Mouse (Mus musculus) macrophage (primary cell): ENCODE measurements at regions not wholly inside any gene's neighbourhood (a gene's known extent, or its start where the extent isn't known, plus 50 kb on each side); places are given as distances from the start of the nearest gene placed in this dataset.

Experiments
- H3K27ac ChIP-seq: fragments of 350-480 bp; formaldehyde crosslinking; 2 replicates; pipeline ENCODE4 v1.9.0; 2021
- H3K36me3 ChIP-seq: fragments of 350-480 bp; formaldehyde crosslinking; 2 replicates; pipeline ENCODE4 v1.9.0; 2021; ENCODE audit errors: inconsistent target
- H3K4me3 ChIP-seq: fragments of 350-480 bp; formaldehyde crosslinking; 2 replicates; pipeline ENCODE4 v1.9.0; 2021; ENCODE audit errors: inconsistent target
- H3K79me2 ChIP-seq: fragments of 350-480 bp; formaldehyde crosslinking; 2 replicates; pipeline ENCODE4 v1.9.0; 2021; ENCODE audit errors: inconsistent target
- WGBS: methylation state at CpG from one replicate; pipeline ENCODE4 v1.1.7; 2026; ENCODE audit warnings: inconsistent platforms; ENCODE audit not compliant: missing documents; 5-methylcytosine and 5-hydroxymethylcytosine counted together

DNA sequence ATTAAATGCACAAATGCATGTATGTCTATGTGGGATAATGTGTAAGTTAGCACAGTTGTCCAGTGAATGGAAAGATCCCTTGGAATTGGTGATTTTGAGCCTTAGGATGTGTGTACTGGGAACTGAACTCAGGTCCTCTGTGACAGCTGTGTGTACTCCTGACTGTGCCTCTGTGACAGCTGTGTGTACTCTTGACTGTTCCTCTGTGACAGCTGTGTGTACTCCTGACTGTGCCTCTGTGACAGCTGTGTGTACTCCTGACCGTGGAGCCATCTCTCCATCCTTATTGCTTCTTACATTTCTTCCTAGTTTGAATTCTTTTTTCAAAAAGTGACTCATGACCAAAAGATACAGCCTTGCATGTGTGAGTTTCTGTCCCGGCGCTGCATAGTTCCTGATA lies 239.7 kb downstream of the Gpat3 start:
- H3K4me3 ChIP-seq, result no peak overlapping the region
- 87% methylated on average over 3 of the region's 3 CpGs for WGBS
- no peaks in the 10 kb centered on the region for H3K79me2 ChIP-seq
- H3K36me3 ChIP-seq, result no peaks in the 10 kb centered on the region
- H3K27ac ChIP-seq, result no peak overlapping the region

DNA sequence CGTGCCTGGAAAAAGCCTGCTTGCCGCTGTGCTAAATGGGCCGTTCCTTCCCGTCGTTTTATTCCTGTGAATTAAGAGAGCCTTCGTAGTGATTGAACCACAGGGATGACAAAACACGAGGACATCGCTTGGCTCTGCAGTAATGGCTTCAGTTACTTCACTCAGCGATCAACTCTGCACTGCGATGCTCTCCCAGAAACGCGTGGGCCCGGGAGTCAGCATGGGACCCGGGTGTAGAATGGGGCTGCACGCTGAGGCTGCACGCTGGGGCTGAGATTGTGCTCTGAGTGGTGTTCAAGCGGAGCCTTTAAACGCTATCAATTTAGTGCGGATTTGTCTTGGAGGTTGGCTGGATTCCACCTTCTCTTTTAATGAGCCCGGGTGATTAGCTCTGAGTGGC lies 237.1 kb downstream of the Gpat3 start:
- Histone ChIP-seq H3K27ac (no peak overlapping the region), H3K79me2 (no peaks in the 10 kb centered on the region), H3K4me3 (no peak overlapping the region), H3K36me3 (no peaks in the 10 kb centered on the region)
- 78% methylated on average over 20 of the region's 20 CpGs for WGBS

DNA sequence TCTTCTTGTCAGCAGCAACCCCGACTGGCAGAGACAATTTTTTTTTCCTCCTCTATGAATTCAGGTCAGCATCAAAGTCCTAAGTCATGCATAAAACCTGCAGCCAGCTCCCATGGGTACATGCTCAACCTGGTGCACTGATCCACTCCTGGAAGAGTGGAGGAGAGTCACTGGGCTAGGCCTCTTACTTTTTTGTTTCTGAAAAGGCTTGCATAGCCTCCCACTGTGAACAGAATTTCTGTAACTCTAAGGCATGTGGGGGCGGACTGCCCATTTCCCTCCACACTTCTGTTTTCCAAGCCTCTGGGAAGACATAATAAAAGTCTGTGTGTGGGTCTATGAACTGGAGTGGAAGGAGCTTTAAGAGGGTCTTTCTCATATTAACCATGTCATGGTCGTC lies 218.8 kb downstream of the Gpat3 start:
- H3K27ac ChIP-seq, result no peak overlapping the region
- no peaks in the 10 kb centered on the region for H3K79me2 ChIP-seq
- H3K36me3 ChIP-seq, result no peaks in the 10 kb centered on the region
- WGBS, result 85% methylated on average over 3 of the region's 3 CpGs
- no peak overlapping the region for H3K4me3 ChIP-seq

DNA sequence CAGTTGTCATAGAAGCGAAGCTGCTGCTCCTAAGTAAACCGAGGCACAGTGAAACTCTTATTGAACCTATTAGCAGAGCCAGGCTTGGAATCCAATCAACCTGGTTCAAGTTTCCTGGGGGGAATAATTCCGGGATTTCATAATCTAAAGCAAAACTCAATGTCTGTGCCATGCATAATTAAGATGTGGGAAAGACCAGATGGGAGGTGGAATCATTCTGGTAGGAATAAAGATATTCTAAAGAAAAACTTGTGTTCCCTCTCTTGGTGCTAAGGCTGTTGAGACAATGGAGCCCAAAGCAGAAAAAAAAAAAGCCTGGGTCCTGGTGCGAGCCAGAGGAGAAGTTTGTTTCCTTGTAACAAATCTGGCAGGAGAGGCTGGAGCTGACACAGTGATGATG lies 217.7 kb downstream of the Gpat3 start:
- WGBS, result 90% methylated on average over 4 of the region's 4 CpGs
- Histone ChIP-seq H3K4me3 (no peak overlapping the region), H3K79me2 (no peaks in the 10 kb centered on the region), H3K36me3 (no peaks in the 10 kb centered on the region), H3K27ac (no peak overlapping the region)

DNA sequence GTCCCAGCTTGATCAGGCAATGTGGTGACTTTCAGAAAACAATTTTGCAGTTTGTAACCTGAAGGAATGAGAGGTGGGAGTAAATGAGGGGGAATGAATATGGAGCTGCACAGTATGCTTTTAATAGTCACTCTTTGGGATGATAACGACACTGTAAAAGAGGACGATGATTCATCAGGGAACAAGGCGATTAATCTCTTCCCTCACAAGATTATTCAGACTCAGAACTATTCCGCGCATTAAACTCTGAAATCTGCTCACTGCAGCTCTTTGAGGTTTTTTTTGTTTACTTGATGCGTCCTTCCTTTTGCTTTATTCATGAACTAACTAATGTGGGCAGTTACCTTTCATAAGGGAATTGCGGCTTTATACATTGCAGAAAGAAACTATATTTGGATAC lies 206.1 kb downstream of the Gpat3 start:
- WGBS, result 93% methylated on average over 7 of the region's 7 CpGs
- no peak overlapping the region for H3K27ac ChIP-seq
- H3K4me3 ChIP-seq, result no peak overlapping the region
- no peaks in the 10 kb centered on the region for H3K36me3 ChIP-seq
- H3K79me2 ChIP-seq, result no peaks in the 10 kb centered on the region

DNA sequence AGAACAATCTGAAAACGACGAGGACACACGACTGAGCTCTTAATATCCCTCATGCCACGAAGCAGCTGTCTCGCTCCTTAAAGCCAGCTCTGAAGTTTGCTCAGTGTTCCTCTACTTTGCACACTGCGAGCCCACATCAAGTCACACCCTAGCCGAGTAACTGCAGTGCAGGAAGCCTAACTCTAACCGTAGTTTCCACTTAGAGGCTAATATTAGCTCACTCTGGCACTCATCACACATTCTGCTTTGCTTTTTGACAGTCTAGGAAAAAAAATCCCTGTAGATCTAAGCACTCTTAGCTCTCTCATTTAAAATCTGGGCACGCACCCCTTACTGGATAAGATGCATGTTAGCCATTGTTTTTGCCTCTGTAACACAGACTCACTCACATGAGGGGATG lies 195.0 kb downstream of the Gpat3 start:
- H3K4me3 ChIP-seq, result no peak overlapping the region
- no peaks in the 10 kb centered on the region for H3K79me2 ChIP-seq
- no peak overlapping the region for H3K27ac ChIP-seq
- H3K36me3 ChIP-seq, result no peaks in the 10 kb centered on the region
- 55% methylated on average over 9 of the region's 9 CpGs for WGBS

DNA sequence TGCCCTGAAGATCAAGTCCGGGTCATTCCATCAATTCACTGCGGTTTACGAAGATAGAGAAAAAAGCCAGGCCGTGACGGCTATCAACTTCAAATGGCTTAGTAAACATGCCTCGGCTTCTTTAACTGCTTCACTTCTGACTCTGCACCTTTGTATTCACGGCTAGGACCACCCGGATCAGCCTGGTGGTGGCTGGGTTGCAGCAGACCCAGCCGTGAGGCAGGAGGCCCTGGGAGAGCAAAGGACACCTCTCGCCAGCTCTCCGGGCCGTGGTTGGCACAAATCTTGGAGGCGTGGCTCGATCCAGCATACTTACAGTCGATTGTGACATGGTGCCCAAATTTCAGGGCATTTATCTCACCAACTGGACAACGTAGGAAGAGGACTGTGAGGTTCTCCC lies 187.5 kb downstream of the Gpat3 start:
- Histone ChIP-seq H3K36me3 (no peaks in the 10 kb centered on the region), H3K4me3 (no peak overlapping the region), H3K79me2 (no peaks in the 10 kb centered on the region), H3K27ac (no peak overlapping the region)
- 82% methylated on average over 15 of the region's 16 CpGs for WGBS

DNA sequence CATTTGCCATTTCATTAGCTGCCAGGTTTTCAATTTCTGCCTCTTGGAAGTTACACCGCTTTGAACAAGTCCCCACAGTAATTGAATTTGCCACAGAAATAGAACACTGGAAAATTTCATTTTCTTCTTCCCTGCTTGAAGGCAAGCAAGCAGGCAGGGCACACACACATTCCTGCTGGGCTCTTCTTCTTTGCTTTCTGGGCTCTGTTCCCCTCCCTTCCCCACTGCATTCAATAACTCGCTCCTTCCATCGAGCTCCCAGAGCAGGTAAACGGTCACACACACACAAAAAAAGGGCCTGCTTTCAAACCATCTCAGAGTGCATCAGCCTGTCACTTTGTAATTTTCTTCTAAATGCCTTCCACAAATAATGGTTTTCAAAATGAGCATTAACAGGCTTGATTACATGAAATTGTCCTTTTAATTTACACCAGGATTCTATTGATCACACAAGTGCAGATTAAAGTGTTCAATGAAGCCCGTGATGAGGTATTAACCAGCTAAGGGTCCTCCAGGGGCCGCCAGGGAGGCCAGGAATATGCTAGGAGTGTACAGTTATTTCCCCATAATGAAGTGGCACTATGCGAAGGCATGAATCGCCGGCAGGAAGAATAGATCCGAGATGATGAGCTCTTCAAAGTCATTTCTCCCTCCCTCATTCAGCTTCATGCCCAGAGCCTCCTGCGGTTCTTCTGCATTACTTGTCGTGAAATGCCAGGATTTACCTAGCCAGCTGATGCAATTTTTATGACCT lies 186.8 kb downstream of the Gpat3 start:
- no peaks in the 10 kb centered on the region for H3K36me3 ChIP-seq
- 85% methylated on average over 12 of the region's 12 CpGs for WGBS
- no peaks in the 10 kb centered on the region for H3K79me2 ChIP-seq
- no peak overlapping the region for H3K4me3 ChIP-seq
- H3K27ac ChIP-seq, result no peak overlapping the region

DNA sequence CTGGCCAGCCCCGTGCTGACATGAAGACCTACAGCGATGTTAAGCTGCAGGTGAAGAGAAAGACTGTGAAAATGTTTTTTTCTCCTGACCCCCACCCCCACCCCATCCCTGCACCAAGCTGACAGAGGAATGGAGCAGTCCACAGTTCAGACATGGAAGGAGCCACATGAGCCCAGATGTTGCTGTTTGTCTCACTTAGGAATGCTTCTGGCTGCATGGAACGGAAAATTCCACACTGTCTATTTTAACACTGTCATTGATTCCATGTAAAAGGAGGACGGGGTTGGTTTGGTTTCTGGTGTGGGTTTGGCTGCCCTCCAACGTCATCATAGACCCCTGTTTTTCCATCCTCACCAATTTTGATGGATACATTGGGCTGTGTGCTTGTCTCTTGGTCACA lies 179.3 kb downstream of the Gpat3 start:
- no peaks in the 10 kb centered on the region for H3K36me3 ChIP-seq
- no peak overlapping the region for H3K27ac ChIP-seq
- 73% methylated on average over 5 of the region's 5 CpGs for WGBS
- no peak overlapping the region for H3K4me3 ChIP-seq
- H3K79me2 ChIP-seq, result no peaks in the 10 kb centered on the region

DNA sequence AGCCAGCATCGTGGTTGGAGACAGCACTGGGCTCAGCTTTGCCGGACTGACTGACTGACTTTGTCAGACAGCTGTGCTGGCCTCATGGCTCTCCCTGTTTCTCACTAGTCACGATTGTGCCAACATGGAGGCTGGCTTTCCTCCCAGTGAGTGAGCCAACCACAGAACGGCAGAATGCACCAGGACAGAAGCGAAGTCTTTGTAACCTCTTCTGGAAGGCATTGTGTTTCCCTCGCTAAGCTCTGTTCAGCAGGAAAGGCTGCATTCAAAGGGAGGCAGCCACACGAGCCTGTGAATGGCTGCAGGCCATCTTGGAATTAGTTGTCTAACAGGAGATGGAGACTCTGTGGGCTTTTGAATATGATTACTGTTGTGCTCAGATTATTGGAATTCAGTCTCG lies 178.3 kb downstream of the Gpat3 start:
- H3K4me3 ChIP-seq, result no peak overlapping the region
- no peaks in the 10 kb centered on the region for H3K36me3 ChIP-seq
- WGBS, result 85% methylated on average over 8 of the region's 8 CpGs
- H3K79me2 ChIP-seq, result no peaks in the 10 kb centered on the region
- no peak overlapping the region for H3K27ac ChIP-seq

DNA sequence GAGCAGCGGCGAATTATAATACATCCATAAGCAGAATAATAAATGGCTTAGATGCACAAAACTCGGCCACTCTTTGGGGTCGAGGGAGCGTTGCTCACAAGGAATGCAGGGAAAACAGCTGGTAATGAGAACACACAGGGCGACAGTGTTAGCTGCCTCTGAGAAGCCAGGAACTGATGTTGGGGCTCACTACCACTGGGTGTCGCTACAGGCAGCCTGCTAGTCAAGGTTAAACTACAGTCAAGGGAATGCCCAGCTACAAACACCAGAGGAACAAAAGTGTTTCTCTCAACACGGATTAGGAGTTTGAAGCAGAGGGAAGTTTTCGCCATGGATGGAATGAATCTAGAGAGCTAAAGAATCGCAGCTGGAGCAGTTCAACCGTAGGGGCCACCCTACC lies 175.3 kb downstream of the Gpat3 start:
- 16% methylated on average over 11 of the region's 11 CpGs for WGBS
- Histone ChIP-seq H3K4me3 (no peak overlapping the region), H3K27ac (no peak overlapping the region), H3K79me2 (no peaks in the 10 kb centered on the region), H3K36me3 (no peaks in the 10 kb centered on the region)

DNA sequence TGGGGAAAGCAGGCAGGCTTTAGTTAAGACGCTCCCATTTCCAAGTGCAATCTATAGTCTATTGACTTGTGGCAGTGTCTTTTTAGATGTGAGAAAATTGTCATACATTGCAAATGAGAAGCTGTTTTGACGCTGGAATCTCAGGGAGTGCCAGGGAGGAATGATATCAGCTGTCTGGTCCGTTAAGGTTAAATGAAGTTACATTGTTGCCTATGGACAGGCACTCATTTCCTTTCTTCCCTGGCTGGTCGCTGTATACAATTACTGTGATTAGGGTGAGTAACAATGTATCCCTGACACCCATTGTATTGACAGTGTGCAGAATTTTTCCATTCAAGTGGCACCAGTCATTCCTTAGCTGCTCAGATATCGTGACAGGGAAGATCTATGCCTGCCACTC lies 168.3 kb downstream of the Gpat3 start:
- 62% methylated on average over 5 of the region's 5 CpGs for WGBS
- Histone ChIP-seq H3K4me3 (no peak overlapping the region), H3K79me2 (no peaks in the 10 kb centered on the region), H3K27ac (no peak overlapping the region), H3K36me3 (no peaks in the 10 kb centered on the region)

DNA sequence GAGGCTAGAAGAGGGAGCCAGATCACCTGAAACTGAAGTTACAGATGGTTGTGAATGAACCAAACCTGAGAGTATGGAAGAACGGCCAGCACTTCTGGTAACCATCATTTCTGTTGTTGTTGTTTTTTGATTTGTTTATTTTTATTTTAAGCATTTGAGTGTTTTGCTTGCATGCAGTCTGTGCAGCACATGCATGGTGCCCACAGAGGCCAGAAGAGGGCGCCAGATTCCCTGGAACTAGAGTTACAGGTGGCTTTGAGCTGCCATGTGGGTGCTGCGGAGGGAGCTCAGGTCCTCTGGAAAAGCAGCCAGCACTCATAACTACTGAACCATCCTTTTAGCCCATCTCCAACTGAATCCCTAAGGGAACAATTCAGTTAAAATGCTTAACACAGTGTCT lies 159.7 kb downstream of the Gpat3 start:
- WGBS, result 69% methylated on average over 2 of the region's 3 CpGs
- Histone ChIP-seq H3K27ac (no peak overlapping the region), H3K4me3 (no peak overlapping the region), H3K36me3 (no peaks in the 10 kb centered on the region), H3K79me2 (no peaks in the 10 kb centered on the region)

DNA sequence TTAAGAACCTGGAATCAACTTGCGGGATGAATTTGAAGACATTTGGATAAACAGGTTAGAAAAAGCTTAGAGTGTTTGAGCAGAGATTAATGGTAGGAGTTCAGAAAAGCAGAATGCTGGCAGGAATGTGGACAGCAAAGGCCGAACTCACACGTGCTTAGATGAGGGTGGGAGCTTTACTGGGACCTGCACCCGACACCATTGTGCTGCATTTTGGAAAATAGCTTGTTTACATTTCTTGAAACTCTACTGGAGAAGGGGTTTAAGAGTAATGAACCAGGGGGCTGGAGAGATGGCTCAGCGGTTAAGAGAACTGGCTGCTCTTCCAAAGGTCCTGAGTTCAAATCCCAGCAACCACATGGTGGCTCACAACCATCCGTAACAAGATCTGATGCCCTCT lies 154.9 kb downstream of the Gpat3 start:
- no peak overlapping the region for H3K27ac ChIP-seq
- H3K79me2 ChIP-seq, result no peaks in the 10 kb centered on the region
- WGBS, result 93% methylated on average over 5 of the region's 6 CpGs
- no peak overlapping the region for H3K4me3 ChIP-seq
- H3K36me3 ChIP-seq, result no peaks in the 10 kb centered on the region

DNA sequence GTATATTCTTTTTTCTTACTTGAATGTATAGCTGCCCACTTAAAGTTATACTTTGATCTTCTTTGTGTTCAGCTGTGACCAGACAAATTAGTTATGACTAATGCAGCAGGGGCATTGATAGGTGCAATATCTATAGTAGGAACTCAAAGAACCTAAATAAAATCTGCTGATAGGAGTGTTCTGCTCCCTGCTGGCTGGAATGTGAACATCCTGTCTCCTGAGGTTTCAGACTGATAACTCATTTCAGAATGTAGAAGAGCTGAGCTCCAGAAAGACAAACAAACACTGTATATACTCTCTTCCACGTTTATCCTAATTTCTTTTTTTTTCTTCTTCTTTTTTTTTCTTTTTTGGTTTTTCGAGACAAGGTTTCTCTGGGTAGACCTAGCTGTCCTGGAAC lies 146.9 kb downstream of the Gpat3 start:
- Histone ChIP-seq H3K4me3 (no peak overlapping the region), H3K36me3 (no peaks in the 10 kb centered on the region), H3K27ac (no peak overlapping the region), H3K79me2 (no peaks in the 10 kb centered on the region)
- WGBS, result 75% methylated on average over 1 of the region's 2 CpGs

DNA sequence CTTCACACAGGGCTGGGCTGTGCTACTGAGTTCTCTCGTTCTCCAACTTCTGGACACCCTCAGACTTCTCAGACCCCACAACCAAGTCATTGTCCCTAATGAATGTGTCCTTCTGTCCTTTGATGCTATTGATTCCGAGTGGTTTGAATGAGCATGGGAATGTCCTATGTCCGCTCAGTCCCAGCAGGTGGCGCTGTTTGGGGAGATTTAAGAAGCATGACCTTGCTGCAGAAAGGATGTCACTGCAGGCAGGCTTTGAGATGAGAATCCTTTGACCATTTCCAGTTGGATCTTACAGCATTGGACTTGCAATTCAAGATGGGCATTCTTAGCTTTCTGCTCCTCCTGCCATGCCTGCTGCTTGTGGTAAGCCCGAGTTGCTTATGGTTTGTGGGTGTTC lies 146.1 kb downstream of the Gpat3 start:
- no peaks in the 10 kb centered on the region for H3K79me2 ChIP-seq
- WGBS, result 33% methylated on average over 5 of the region's 5 CpGs
- H3K27ac ChIP-seq, result no peak overlapping the region
- H3K36me3 ChIP-seq, result no peaks in the 10 kb centered on the region
- H3K4me3 ChIP-seq, result no peak overlapping the region
